Mouse (Mus musculus) embryonic facial prominence, embryonic 11.5 days (tissue): ENCODE data around the gene Poldip2. TPM values are rescaled to one million over a fixed set of nuclear protein-coding genes. Genes with fewer than 3 reads are reported as not detected.

Experiments
- ATAC-seq: fragments of 200-750 bp; cut with Nextera tagmentation; replicated peaks from 2 replicates; pipeline ENCODE4 v1.8.0; 2017; ENCODE audit warnings: low read depth; ENCODE audit not compliant: insufficient number of reproducible peaks, low FRiP score, low TSS enrichment
- DNase-seq: peaks from one replicate; pipeline ENCODE4 v3.0.0-alpha.2; 2015; ENCODE audit warnings: low spot score
- H3K27ac ChIP-seq: fragments of 300-500 bp; sonication (generic); replicated peaks from 2 replicates; pipeline ENCODE4 v1.5.1; 2014; ENCODE audit warnings: mild to moderate bottlenecking, low read depth, low read length, control low read depth
- H3K27me3 ChIP-seq: fragments of 300-500 bp; sonication (generic); 2 replicates; pipeline ENCODE4 v1.6.1; 2014; ENCODE audit warnings: mild to moderate bottlenecking, low read length, moderate library complexity, mixed read lengths; ENCODE audit not compliant: control insufficient read depth, insufficient read depth
- H3K36me3 ChIP-seq: fragments of 300-500 bp; sonication (generic); replicated peaks from 2 replicates; pipeline ENCODE4 v1.6.1; 2014; ENCODE audit warnings: low read depth, mild to moderate bottlenecking, low read length, moderate library complexity, mixed read lengths; ENCODE audit not compliant: control insufficient read depth, insufficient read depth
- H3K4me1 ChIP-seq: fragments of 300-500 bp; sonication (generic); 2 replicates; pipeline ENCODE4 v1.6.1; 2014; ENCODE audit warnings: low read length, mixed read lengths; ENCODE audit not compliant: control insufficient read depth, insufficient read depth
- H3K4me2 ChIP-seq: fragments of 300-500 bp; sonication (generic); 2 replicates; pipeline ENCODE4 v1.6.1; 2014; ENCODE audit warnings: low read depth, mild to moderate bottlenecking, control low read depth, low read length, moderate library complexity
- H3K4me3 ChIP-seq: fragments of 300-500 bp; sonication (generic); 2 replicates; pipeline ENCODE4 v1.5.1; 2014; ENCODE audit warnings: low read depth, low read length, control low read depth
- H3K9ac ChIP-seq: fragments of 300-500 bp; sonication (generic); replicated peaks from 2 replicates; pipeline ENCODE4 v1.6.1; 2014; ENCODE audit warnings: mild to moderate bottlenecking, control low read depth, low read length
- H3K9me3 ChIP-seq: fragments of 300-500 bp; sonication (generic); replicated peaks from 2 replicates; pipeline ENCODE4 v1.6.1; 2016; ENCODE audit warnings: mild to moderate bottlenecking, low read length, inconsistent platforms, mixed read lengths; ENCODE audit not compliant: control insufficient read depth
- WGBS: fragments of 180-500 bp; shearing (Covaris S2); extraction: QIAGEN DNeasy Blood & Tissue Kit; methylation state at CpG from one replicate; pipeline ENCODE4 v1.1.7; 2014; 5-methylcytosine and 5-hydroxymethylcytosine counted together
- polyA plus RNA-seq: library from polyadenylated mRNA; unstranded; fragments of >200 nt; fragmentation: Nextera tagmentation; extraction: Ambion mirVana; gene quantifications from 2 replicates; pipeline ENCODE4 v1.2.1, GENCODE M21; 2014

The Poldip2 gene
- 159 and 161 TPM in 2 replicates for polyA plus RNA-seq

GRCm38 (mm10) chr11:78512025-78512957, at the start of gene Poldip2, which contains the start of gene Tmem199:
Gene Poldip2, plus strand, starts transcription at chr11:78512193.
Gene Tmem199, minus strand, starts transcription at chr11:78512172.
- Histone ChIP-seq H3K4me2 (peak within 1 kb of the TSS; percentile 74), H3K4me3 (peak within 1 kb of the TSS; percentile 70), H3K4me1 (no peaks in the 10 kb centered on the region; the same call in 1 of the 2 replicates), H3K27ac (peak within 1 kb of the TSS; percentile 31), H3K9me3 (no peaks in the 10 kb centered on the region), H3K36me3 (peaks cover 8% of the 10 kb centered on the region), H3K9ac (peak within 1 kb of the TSS; percentile 88), H3K27me3 (no peaks in the 10 kb centered on the region)
- peak; percentile 95 for ATAC-seq
- under 1% methylated on average over 67 of the region's 67 CpGs for WGBS
- peak; percentile 97 for DNase-seq

- no peak for ATAC-seq
- H3K9me3 ChIP-seq, result no peaks in the 10 kb centered on the region
- no peaks in the 10 kb centered on the region for H3K27me3 ChIP-seq
- H3K4me1 ChIP-seq, result no peaks in the 10 kb centered on the region
- no peaks in the 10 kb centered on the region for H3K36me3 ChIP-seq
- 82% methylated on average over 5 of the region's 5 CpGs for WGBS
- no peak overlapping the region for H3K4me3 ChIP-seq
- no peak for DNase-seq
- H3K27ac ChIP-seq, result no peak overlapping the region
- no peak overlapping the region for H3K4me2 ChIP-seq
- no peak overlapping the region for H3K9ac ChIP-seq
Observed at GRCm38 (mm10) chr11:78462669-78463068, 49.3 kb upstream of the Poldip2 start.

GRCm38 (mm10) chr11:78463286-78464036, 48.5 kb upstream of the Poldip2 start:
- no peak overlapping the region for H3K9ac ChIP-seq
- WGBS, result 60% methylated on average over 13 of the region's 13 CpGs
- no peak for DNase-seq
- no peaks in the 10 kb centered on the region for H3K27me3 ChIP-seq
- no peaks in the 10 kb centered on the region for H3K4me1 ChIP-seq
- H3K27ac ChIP-seq, result no peak overlapping the region
- H3K9me3 ChIP-seq, result no peaks in the 10 kb centered on the region
- ATAC-seq, result no peak
- no peaks in the 10 kb centered on the region for H3K36me3 ChIP-seq
- H3K4me3 ChIP-seq, result no peak overlapping the region
- no peak overlapping the region for H3K4me2 ChIP-seq

GRCm38 (mm10) chr11:78465116-78465515, 46.9 kb upstream of the Poldip2 start:
- Histone ChIP-seq H3K4me1 (no peaks in the 10 kb centered on the region), H3K4me3 (peak overlapping the region; percentile 81), H3K27me3 (no peaks in the 10 kb centered on the region), H3K36me3 (no peaks in the 10 kb centered on the region), H3K27ac (no peak overlapping the region), H3K9ac (peak overlapping the region; percentile 93), H3K4me2 (peak overlapping the region; percentile 93), H3K9me3 (no peaks in the 10 kb centered on the region)
- WGBS, result 42% methylated on average over 9 of the region's 9 CpGs
- ATAC-seq (no peak), DNase-seq (no peak)

GRCm38 (mm10) chr11:78465568-78466180, 46.3 kb upstream of the Poldip2 start, which contains the start of gene Slc46a1:
Gene Slc46a1, plus strand, starts transcription at chr11:78465697.
- H3K4me1 ChIP-seq, result no peaks in the 10 kb centered on the region
- H3K27ac ChIP-seq, result peak within 1 kb of the TSS; percentile 83
- WGBS, result 0% methylated on average over 41 of the region's 41 CpGs
- peak; percentile 93 for DNase-seq
- no peaks in the 10 kb centered on the region for H3K9me3 ChIP-seq
- peak; percentile 94 for ATAC-seq
- H3K4me2 ChIP-seq, result peak within 1 kb of the TSS; percentile 93
- H3K9ac ChIP-seq, result peak within 1 kb of the TSS; percentile 93
- no peaks in the 10 kb centered on the region for H3K27me3 ChIP-seq
- H3K4me3 ChIP-seq, result peak within 1 kb of the TSS; percentile 81
- no peaks in the 10 kb centered on the region for H3K36me3 ChIP-seq

GRCm38 (mm10) chr11:78466242-78466912, 45.6 kb upstream of the Poldip2 start:
- ATAC-seq, result peak; percentile 40
- H3K27ac ChIP-seq, result peak overlapping the region; percentile 83; the same call in 1 of the 2 replicates
- peak overlapping the region; percentile 93 for H3K9ac ChIP-seq
- H3K4me3 ChIP-seq, result peak overlapping the region; percentile 81
- 68% methylated on average over 23 of the region's 23 CpGs for WGBS
- DNase-seq, result no peak
- peak overlapping the region; percentile 93 for H3K4me2 ChIP-seq
- no peaks in the 10 kb centered on the region for H3K36me3 ChIP-seq
- no peaks in the 10 kb centered on the region for H3K4me1 ChIP-seq
- H3K9me3 ChIP-seq, result no peaks in the 10 kb centered on the region
- H3K27me3 ChIP-seq, result no peaks in the 10 kb centered on the region

GRCm38 (mm10) chr11:78467515-78467914, 44.5 kb upstream of the Poldip2 start:
- Histone ChIP-seq H3K9me3 (no peaks in the 10 kb centered on the region), H3K27me3 (no peaks in the 10 kb centered on the region), H3K4me3 (no peak overlapping the region), H3K4me1 (no peaks in the 10 kb centered on the region), H3K36me3 (no peaks in the 10 kb centered on the region), H3K27ac (no peak overlapping the region), H3K9ac (no peak overlapping the region), H3K4me2 (no peak overlapping the region)
- 81% methylated on average over 7 of the region's 7 CpGs for WGBS
- DNase-seq, result no peak
- no peak for ATAC-seq
